Mouse (Mus musculus) cerebellum, adult (tissue): Measurements from ENCODE around the gene Htr2a.

Source experiments
- ATAC-seq: cut with Nextera tagmentation; 2 replicates; pipeline ENCODE4 v1.9.2; 2017; ENCODE audit warnings: mild to moderate bottlenecking, moderate library complexity, mixed read lengths; ENCODE audit not compliant: insufficient number of reproducible peaks, low FRiP score, low TSS enrichment

Htr2a gene

GRCm38 (mm10) chr14:74640819-74641381, at the start of gene Htr2a:
Htr2a (plus strand) TSS chr14:74640840.
- no peak for ATAC-seq

GRCm38 (mm10) chr14:74601333-74602087, 39.1 kb upstream of the Htr2a start:
- no peak for ATAC-seq

GRCm38 (mm10) chr14:74602543-74602942, 38.1 kb upstream of the Htr2a start:
- ATAC-seq, result no peak

- no peak for ATAC-seq
These were observed 37.4 kb upstream of the Htr2a start for GRCm38 (mm10) chr14:74603131-74603766.

- ATAC-seq, result no peak
These were observed 29.3 kb upstream of the Htr2a start for GRCm38 (mm10) chr14:74611326-74611725.

- ATAC-seq, result no peak
These were observed 21.8 kb upstream of the Htr2a start for GRCm38 (mm10) chr14:74618858-74619257.

GRCm38 (mm10) chr14:74638071-74638470, 2.6 kb upstream of the Htr2a start:
- ATAC-seq, result no peak

- ATAC-seq, result no peak
These were observed 1.1 kb downstream of the Htr2a start for GRCm38 (mm10) chr14:74641668-74642230.

- peak; percentile 50; the same call in 1 of the 2 replicates for ATAC-seq
These were observed 2.7 kb downstream of the Htr2a start for GRCm38 (mm10) chr14:74643296-74643695.

GRCm38 (mm10) chr14:74646107-74646793, 5.6 kb downstream of the Htr2a start:
- ATAC-seq, result no peak

GRCm38 (mm10) chr14:74650001-74650400, 9.4 kb downstream of the Htr2a start:
- ATAC-seq, result no peak

- ATAC-seq, result no peak
These were observed 11.0 kb downstream of the Htr2a start for GRCm38 (mm10) chr14:74651678-74652077.

- no peak for ATAC-seq
These were observed 16.6 kb downstream of the Htr2a start for GRCm38 (mm10) chr14:74657227-74657626.

- no peak for ATAC-seq
These were observed 18.8 kb downstream of the Htr2a start for GRCm38 (mm10) chr14:74659411-74659841.

GRCm38 (mm10) chr14:74672137-74673019, 31.7 kb downstream of the Htr2a start:
- no peak for ATAC-seq

GRCm38 (mm10) chr14:74673020-74673350, 32.3 kb downstream of the Htr2a start:
- ATAC-seq, result no peak

GRCm38 (mm10) chr14:74673584-74673983, 32.9 kb downstream of the Htr2a start:
- ATAC-seq, result no peak

- ATAC-seq, result no peak
These were observed 39.2 kb downstream of the Htr2a start for GRCm38 (mm10) chr14:74679841-74680240.

GRCm38 (mm10) chr14:74684298-74684978, 43.8 kb downstream of the Htr2a start:
- ATAC-seq, result no peak
